Mouse (Mus musculus) stomach, embryonic 14.5 days (tissue): ENCODE results near the gene Atp6v0b. TPM values are rescaled to one million over a fixed set of nuclear protein-coding genes. Genes with fewer than 3 reads are reported as not detected.

Experiments
- ATAC-seq: fragments of 200-750 bp; cut with Nextera tagmentation; 2 replicates; pipeline ENCODE4 v1.8.0; 2017; ENCODE audit warnings: low read depth, moderate TSS enrichment; ENCODE audit not compliant: insufficient number of reproducible peaks, insufficient read depth, low FRiP score
- H3K27ac ChIP-seq: fragments of 300-500 bp; sonication (generic); 2 replicates; pipeline ENCODE4 v1.5.1; 2014; ENCODE audit warnings: mild to moderate bottlenecking, low read length, moderate library complexity, mixed read lengths
- H3K27me3 ChIP-seq: fragments of 300-500 bp; sonication (generic); 2 replicates; pipeline ENCODE4 v1.6.1; 2014; ENCODE audit warnings: low read length, control low read depth, mixed read lengths; ENCODE audit not compliant: control insufficient read depth, insufficient read depth
- H3K36me3 ChIP-seq: fragments of 300-500 bp; sonication (generic); 2 replicates; pipeline ENCODE4 v1.6.1; 2014; ENCODE audit warnings: mild to moderate bottlenecking, control low read depth, low read length, moderate library complexity, mixed read lengths; ENCODE audit not compliant: control insufficient read depth, insufficient read depth
- H3K4me1 ChIP-seq: fragments of 300-500 bp; sonication (generic); 2 replicates; pipeline ENCODE4 v1.6.1; 2014; ENCODE audit warnings: low read length, control low read depth, mixed read lengths; ENCODE audit not compliant: control insufficient read depth, insufficient read depth
- H3K4me2 ChIP-seq: fragments of 300-500 bp; sonication (generic); replicated peaks from 2 replicates; pipeline ENCODE4 v1.6.1; 2014; ENCODE audit warnings: low read depth, low read length, control low read depth
- H3K4me3 ChIP-seq: fragments of 300-500 bp; sonication (generic); 2 replicates; pipeline ENCODE4 v1.5.1; 2014; ENCODE audit warnings: low read depth, low read length, control low read depth
- H3K9ac ChIP-seq: fragments of 300-500 bp; sonication (generic); replicated peaks from 2 replicates; pipeline ENCODE4 v1.6.1; 2014; ENCODE audit warnings: low read depth, mild to moderate bottlenecking, control low read depth, low read length, moderate library complexity, mixed read lengths
- H3K9me3 ChIP-seq: fragments of 300-500 bp; sonication (generic); 2 replicates; pipeline ENCODE4 v1.6.1; 2016; ENCODE audit warnings: low read depth, low read length, control low read depth; ENCODE audit not compliant: control insufficient read depth
- WGBS: fragments of 180-500 bp; shearing (Covaris S2); extraction: QIAGEN DNeasy Blood & Tissue Kit; methylation state at CpG from one replicate; pipeline ENCODE4 v1.1.7; 2014; 5-methylcytosine and 5-hydroxymethylcytosine counted together
- polyA plus RNA-seq: library from polyadenylated mRNA; unstranded; fragments of >200 nt; fragmentation: Nextera tagmentation; extraction: Ambion mirVana; gene quantifications from 2 replicates; pipeline ENCODE4 v1.2.1, GENCODE M21; 2014

The Atp6v0b gene
- polyA plus RNA-seq, 1 experiment from 2014 or later: 200 TPM

- Histone ChIP-seq H3K9ac (peak within 1 kb of the TSS; percentile 72), H3K27me3 (no peaks in the 10 kb centered on the region), H3K27ac (peak within 1 kb of the TSS; percentile 83), H3K4me2 (peak within 1 kb of the TSS; percentile 96), H3K36me3 (peaks cover 18% of the 10 kb centered on the region; the same call in 1 of the 2 replicates), H3K9me3 (no peaks in the 10 kb centered on the region), H3K4me1 (peaks cover 15% of the 10 kb centered on the region), H3K4me3 (peak within 1 kb of the TSS; percentile 76)
- WGBS: under 1% methylated on average over 61 of the region's 61 CpGs
- ATAC-seq: peak; percentile 90
Observed at GRCm38 (mm10) chr4:117914591-117915442, 27.7 kb upstream of the Atp6v0b start, which contains the start of gene Ipo13. Ipo13 (minus strand) TSS chr4:117914999.

GRCm38 (mm10) chr4:117914031-117914430, 26.9 kb upstream of the Atp6v0b start:
- H3K4me3 ChIP-seq: peak overlapping the region; percentile 76
- H3K36me3 ChIP-seq: peaks cover 19% of the 10 kb centered on the region; the same call in 1 of the 2 replicates
- no peak for ATAC-seq
- WGBS: 19% methylated on average over 8 of the region's 8 CpGs
- no peaks in the 10 kb centered on the region for H3K9me3 ChIP-seq
- peak overlapping the region; percentile 96 for H3K4me2 ChIP-seq
- H3K4me1 ChIP-seq: peaks cover 15% of the 10 kb centered on the region
- H3K9ac ChIP-seq: peak overlapping the region; percentile 72
- no peaks in the 10 kb centered on the region for H3K27me3 ChIP-seq
- H3K27ac ChIP-seq: no peak overlapping the region

- ATAC-seq: no peak
- Histone ChIP-seq H3K9me3 (no peaks in the 10 kb centered on the region), H3K9ac (no peak overlapping the region), H3K4me1 (peaks cover 15% of the 10 kb centered on the region), H3K27me3 (no peaks in the 10 kb centered on the region), H3K4me3 (peak overlapping the region; percentile 76), H3K4me2 (peak overlapping the region; percentile 96), H3K27ac (no peak overlapping the region), H3K36me3 (peaks cover 19% of the 10 kb centered on the region; the same call in 1 of the 2 replicates)
- WGBS: 42% methylated on average over 3 of the region's 3 CpGs
Observed at GRCm38 (mm10) chr4:117913421-117913820, 26.3 kb upstream of the Atp6v0b start.

- H3K9ac ChIP-seq: no peak overlapping the region
Observed at GRCm38 (mm10) chr4:117912685-117913273, 25.6 kb upstream of the Atp6v0b start.

DNA sequence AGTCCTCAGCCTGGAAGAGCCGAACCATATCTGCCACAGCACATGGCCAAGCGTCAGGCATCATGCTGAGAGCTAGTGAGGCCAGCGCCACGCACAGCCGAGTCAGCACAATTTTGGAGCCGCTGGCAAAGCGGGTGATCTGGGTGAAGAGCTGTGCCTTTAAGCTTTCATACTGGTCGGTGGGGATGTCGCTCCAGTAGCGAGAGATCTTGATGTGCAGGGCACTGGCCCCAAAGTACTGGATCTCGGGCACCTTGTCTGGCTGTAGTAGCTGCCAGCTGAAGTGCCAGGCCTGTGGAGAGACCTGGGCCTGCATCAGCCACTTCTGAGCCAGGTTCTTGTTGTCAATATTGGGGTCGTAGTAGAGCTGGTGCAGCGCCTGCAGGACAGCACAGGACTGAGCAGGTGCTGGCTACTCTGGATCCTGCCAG, 25.0 kb upstream of the Atp6v0b start:
- no peak overlapping the region for H3K27ac ChIP-seq
- no peaks in the 10 kb centered on the region for H3K27me3 ChIP-seq
- peaks cover 22% of the 10 kb centered on the region; the same call in 1 of the 2 replicates for H3K36me3 ChIP-seq
- H3K4me3 ChIP-seq: no peak overlapping the region
- no peak overlapping the region for H3K9ac ChIP-seq
- no peak for ATAC-seq
- H3K9me3 ChIP-seq: no peaks in the 10 kb centered on the region
- H3K4me2 ChIP-seq: no peak overlapping the region
- peaks cover 15% of the 10 kb centered on the region for H3K4me1 ChIP-seq
- WGBS: 89% methylated on average over 13 of the region's 13 CpGs

More at GRCm38 (mm10) chr4:117912685-117913273, 25.6 kb upstream of the Atp6v0b start:
- Histone ChIP-seq H3K4me1 (peaks cover 15% of the 10 kb centered on the region), H3K36me3 (peaks cover 22% of the 10 kb centered on the region; the same call in 1 of the 2 replicates), H3K27me3 (no peaks in the 10 kb centered on the region), H3K4me2 (peak overlapping the region; percentile 96), H3K9me3 (no peaks in the 10 kb centered on the region), H3K27ac (no peak overlapping the region), H3K4me3 (0 out of 2 replicates have a peak overlapping the region, but pooled peaks have one; percentile 76)
- ATAC-seq: no peak
- 52% methylated on average over 7 of the region's 7 CpGs for WGBS

DNA sequence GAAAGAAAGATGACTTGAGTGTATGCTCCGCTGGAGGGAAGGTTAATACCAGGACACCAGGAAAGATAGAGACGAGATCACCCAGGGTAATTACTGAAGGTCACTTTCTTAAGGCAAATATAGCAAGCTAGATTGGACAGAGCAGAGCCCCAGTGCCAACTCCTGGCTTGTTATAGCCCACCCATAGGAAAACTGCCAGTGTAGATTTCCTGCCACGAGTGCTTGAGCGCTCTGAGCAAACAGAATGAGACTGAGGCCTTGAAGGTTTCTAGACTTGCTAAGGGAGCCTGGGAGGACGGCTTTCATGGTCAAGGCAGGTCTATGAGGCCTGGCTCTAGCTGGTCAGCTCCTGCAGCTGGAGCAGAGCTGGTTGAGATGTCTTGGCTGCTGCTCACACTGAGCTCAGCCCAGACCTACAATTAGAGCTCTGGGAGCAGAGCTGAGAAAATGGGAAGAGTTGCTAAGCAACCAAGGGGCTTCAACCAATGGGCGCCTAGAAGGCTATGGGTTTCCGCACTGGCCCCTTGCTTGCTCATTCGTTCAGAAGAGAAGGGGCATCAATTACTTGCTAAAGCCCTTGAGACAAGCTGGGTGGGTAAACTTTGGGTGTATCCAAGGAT, 21.8 kb upstream of the Atp6v0b start:
- WGBS: 72% methylated on average over 8 of the region's 8 CpGs
- Histone ChIP-seq H3K9ac (no peak overlapping the region), H3K4me1 (peaks cover 11% of the 10 kb centered on the region), H3K4me3 (no peak overlapping the region), H3K9me3 (no peaks in the 10 kb centered on the region), H3K27me3 (no peaks in the 10 kb centered on the region), H3K27ac (no peak overlapping the region), H3K4me2 (no peak overlapping the region), H3K36me3 (peaks cover 30% of the 10 kb centered on the region; the same call in 1 of the 2 replicates)
- ATAC-seq: no peak

DNA sequence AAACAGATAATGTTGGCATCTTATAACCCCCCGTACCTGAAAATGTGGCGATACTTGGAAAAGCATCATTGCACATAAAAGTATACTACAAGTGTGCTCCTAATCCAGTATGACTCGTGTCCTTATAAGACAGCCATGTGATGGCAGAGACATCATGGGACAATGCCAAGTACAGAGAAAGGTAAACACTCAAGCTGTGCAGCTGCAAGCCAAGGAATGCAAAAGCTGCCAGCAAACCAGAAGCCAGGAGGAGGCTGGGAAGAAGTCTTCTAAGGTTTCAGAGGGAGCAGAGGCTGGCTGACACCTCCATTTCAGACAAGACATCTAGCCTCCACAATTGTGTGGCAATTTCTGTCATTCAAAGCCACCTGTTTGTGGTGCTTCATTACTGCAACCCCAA, 19.1 kb upstream of the Atp6v0b start:
- no peaks in the 10 kb centered on the region for H3K9me3 ChIP-seq
- no peak overlapping the region for H3K27ac ChIP-seq
- H3K27me3 ChIP-seq: no peaks in the 10 kb centered on the region
- H3K9ac ChIP-seq: no peak overlapping the region
- no peak overlapping the region for H3K4me2 ChIP-seq
- peaks cover 41% of the 10 kb centered on the region for H3K36me3 ChIP-seq
- H3K4me1 ChIP-seq: no peaks in the 10 kb centered on the region
- WGBS: 82% methylated on average over 3 of the region's 3 CpGs
- no peak for ATAC-seq
- H3K4me3 ChIP-seq: no peak overlapping the region

GRCm38 (mm10) chr4:117904761-117905160, 17.6 kb upstream of the Atp6v0b start:
- 91% methylated on average over 8 of the region's 8 CpGs for WGBS
- Histone ChIP-seq H3K27ac (no peak overlapping the region), H3K9me3 (no peaks in the 10 kb centered on the region), H3K4me1 (no peaks in the 10 kb centered on the region), H3K4me3 (no peak overlapping the region), H3K36me3 (peaks cover 49% of the 10 kb centered on the region), H3K27me3 (no peaks in the 10 kb centered on the region), H3K4me2 (no peak overlapping the region), H3K9ac (no peak overlapping the region)
- ATAC-seq: no peak
